Mouse (Mus musculus): ENCODE measurements around the gene Mettl15. TPM values are rescaled to one million over a fixed set of nuclear protein-coding genes. Genes with fewer than 3 reads are reported as not detected.

Gene Mettl15
- polyA plus RNA-seq, 1 experiment, result 2.3 TPM

- H3K27ac ChIP-seq (ENCODE audit: insufficient read depth, low read depth, low read length), result no peak overlapping the region
- peaks cover 8% of the 10 kb centered on the region for H3K4me1 ChIP-seq (ENCODE audit: control insufficient read depth, insufficient read depth, low read length)
- no peak overlapping the region for H3K4me3 ChIP-seq (ENCODE audit: insufficient read depth, low read length)
- TF ChIP-seq POLR2A (IDR thresholded peaks at IDR 0.05; ENCODE audit: borderline replicate concordance, low read depth, low read length) (no peak), CTCF (IDR thresholded peaks at IDR 0.05; ENCODE audit: low read depth, low read length) (no peak)
These were observed 72.5 kb downstream of the Mettl15 start for GRCm38 (mm10) chr2:109208032-109208431.

GRCm38 (mm10) chr2:109182993-109183392, 97.6 kb downstream of the Mettl15 start:
- H3K4me1 ChIP-seq (ENCODE audit: control insufficient read depth, insufficient read depth, low read length), result no peaks in the 10 kb centered on the region
- no peak overlapping the region for H3K4me3 ChIP-seq (ENCODE audit: insufficient read depth, low read length)
- no peak overlapping the region for H3K27ac ChIP-seq (ENCODE audit: insufficient read depth, low read depth, low read length)
- TF ChIP-seq POLR2A (IDR thresholded peaks at IDR 0.05; ENCODE audit: borderline replicate concordance, low read depth, low read length) (no peak), CTCF (IDR thresholded peaks at IDR 0.05; ENCODE audit: low read depth, low read length) (no peak)

- TF ChIP-seq CTCF (IDR thresholded peaks at IDR 0.05; ENCODE audit: low read depth, low read length) (no peak), POLR2A (IDR thresholded peaks at IDR 0.05; ENCODE audit: borderline replicate concordance, low read depth, low read length) (no peak)
- Histone ChIP-seq H3K4me3 (ENCODE audit: insufficient read depth, low read length) (no peak overlapping the region), H3K27ac (ENCODE audit: insufficient read depth, low read depth, low read length) (no peak overlapping the region), H3K4me1 (ENCODE audit: control insufficient read depth, insufficient read depth, low read length) (no peaks in the 10 kb centered on the region)
These were observed 122.0 kb downstream of the Mettl15 start for GRCm38 (mm10) chr2:109158509-109158908.

DNA sequence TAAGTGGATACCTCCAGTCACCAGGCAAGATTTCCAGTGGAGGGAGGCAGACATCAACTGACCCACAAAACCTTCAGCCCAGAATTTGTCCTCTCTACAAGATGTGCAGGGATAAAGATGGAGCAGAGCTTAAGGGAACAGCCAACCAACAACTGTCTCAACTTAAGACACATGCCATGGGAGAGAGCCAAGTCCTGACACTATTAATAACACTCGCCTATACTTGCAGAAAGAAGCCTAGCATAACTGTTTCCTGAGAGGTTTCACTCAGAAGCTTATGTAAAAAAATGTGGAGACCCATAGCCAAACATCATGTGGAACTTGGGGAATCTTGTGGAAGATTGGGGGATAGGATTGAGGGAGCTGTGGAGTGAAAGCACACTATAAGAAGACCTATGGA, 124.4 kb downstream of the Mettl15 start:
- no peak overlapping the region for H3K27ac ChIP-seq (ENCODE audit: insufficient read depth, low read depth, low read length)
- TF ChIP-seq POLR2A (IDR thresholded peaks at IDR 0.05; ENCODE audit: borderline replicate concordance, low read depth, low read length), result no peak
- no peak for TF ChIP-seq CTCF (IDR thresholded peaks at IDR 0.05; ENCODE audit: low read depth, low read length)
- H3K4me1 ChIP-seq (ENCODE audit: control insufficient read depth, insufficient read depth, low read length), result no peaks in the 10 kb centered on the region
- H3K4me3 ChIP-seq (ENCODE audit: insufficient read depth, low read length), result no peak overlapping the region

- TF ChIP-seq POLR2A (IDR thresholded peaks at IDR 0.05; ENCODE audit: borderline replicate concordance, low read depth, low read length) (no peak), CTCF (IDR thresholded peaks at IDR 0.05; ENCODE audit: low read depth, low read length) (no peak)
- Histone ChIP-seq H3K4me1 (ENCODE audit: control insufficient read depth, insufficient read depth, low read length) (no peaks in the 10 kb centered on the region), H3K4me3 (ENCODE audit: insufficient read depth, low read length) (no peak overlapping the region), H3K27ac (ENCODE audit: insufficient read depth, low read depth, low read length) (no peak overlapping the region)
These were observed 127.0 kb downstream of the Mettl15 start for GRCm38 (mm10) chr2:109153402-109154050.

DNA sequence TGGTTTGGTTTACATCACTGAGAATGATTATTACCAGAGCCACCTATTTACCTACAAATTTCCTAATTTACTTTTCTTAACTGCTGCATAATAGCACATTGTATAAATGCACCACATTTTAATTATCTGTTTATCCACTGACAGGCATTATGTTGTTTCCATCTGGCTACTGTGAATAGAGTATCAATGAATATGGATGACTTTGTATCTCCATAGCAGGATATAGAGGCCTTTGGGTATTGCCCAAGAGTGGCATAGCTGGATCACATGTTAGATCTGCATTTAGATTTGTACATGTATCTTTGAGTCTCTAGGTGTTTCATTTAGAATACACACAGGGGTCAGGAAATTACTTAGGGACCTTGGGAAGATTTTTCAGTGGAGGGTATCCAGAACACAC, 133.3 kb downstream of the Mettl15 start:
- no peak overlapping the region for H3K4me3 ChIP-seq (ENCODE audit: insufficient read depth, low read length)
- H3K27ac ChIP-seq (ENCODE audit: insufficient read depth, low read depth, low read length), result no peak overlapping the region
- TF ChIP-seq CTCF (IDR thresholded peaks at IDR 0.05; ENCODE audit: low read depth, low read length) (no peak), POLR2A (IDR thresholded peaks at IDR 0.05; ENCODE audit: borderline replicate concordance, low read depth, low read length) (no peak)
- H3K4me1 ChIP-seq (ENCODE audit: control insufficient read depth, insufficient read depth, low read length), result no peaks in the 10 kb centered on the region

- H3K27ac ChIP-seq (ENCODE audit: insufficient read depth, low read depth, low read length), result no peak overlapping the region
- TF ChIP-seq CTCF (IDR thresholded peaks at IDR 0.05; ENCODE audit: low read depth, low read length), result no peak
- no peak for TF ChIP-seq POLR2A (IDR thresholded peaks at IDR 0.05; ENCODE audit: borderline replicate concordance, low read depth, low read length)
- no peaks in the 10 kb centered on the region for H3K4me1 ChIP-seq (ENCODE audit: control insufficient read depth, insufficient read depth, low read length)
- H3K4me3 ChIP-seq (ENCODE audit: insufficient read depth, low read length), result no peak overlapping the region
These were observed 136.1 kb downstream of the Mettl15 start for GRCm38 (mm10) chr2:109144410-109144809.

- no peaks in the 10 kb centered on the region for H3K4me1 ChIP-seq (ENCODE audit: control insufficient read depth, insufficient read depth, low read length)
- H3K4me3 ChIP-seq (ENCODE audit: insufficient read depth, low read length), result no peak overlapping the region
- no peak overlapping the region for H3K27ac ChIP-seq (ENCODE audit: insufficient read depth, low read depth, low read length)
- TF ChIP-seq CTCF (IDR thresholded peaks at IDR 0.05; ENCODE audit: low read depth, low read length) (no peak), POLR2A (IDR thresholded peaks at IDR 0.05; ENCODE audit: borderline replicate concordance, low read depth, low read length) (no peak)
These were observed 140.2 kb downstream of the Mettl15 start for GRCm38 (mm10) chr2:109140330-109140729.

GRCm38 (mm10) chr2:109137276-109137675, 143.3 kb downstream of the Mettl15 start:
- Histone ChIP-seq H3K27ac (ENCODE audit: insufficient read depth, low read depth, low read length) (no peak overlapping the region), H3K4me1 (ENCODE audit: control insufficient read depth, insufficient read depth, low read length) (no peaks in the 10 kb centered on the region), H3K4me3 (ENCODE audit: insufficient read depth, low read length) (no peak overlapping the region)
- TF ChIP-seq POLR2A (IDR thresholded peaks at IDR 0.05; ENCODE audit: borderline replicate concordance, low read depth, low read length), result no peak
- TF ChIP-seq CTCF (IDR thresholded peaks at IDR 0.05; ENCODE audit: low read depth, low read length), result no peak

DNA sequence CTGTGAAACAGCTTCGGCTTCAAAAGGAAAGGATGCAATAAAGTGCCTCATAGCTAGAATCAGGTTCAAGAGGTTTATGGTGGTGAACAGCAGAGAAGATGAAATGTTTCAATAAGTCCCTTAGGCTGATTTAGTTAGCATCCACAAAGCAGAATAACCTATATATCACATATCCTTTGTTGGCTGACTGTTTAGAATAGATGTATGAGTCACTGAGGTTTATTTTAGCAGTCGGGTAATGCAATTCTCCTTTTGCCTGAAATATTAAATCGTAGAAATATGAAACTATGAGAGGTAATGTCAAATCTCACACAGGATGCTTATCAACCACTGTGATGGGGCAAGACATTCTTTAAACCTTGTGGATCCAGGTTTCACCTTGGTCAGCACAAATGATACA, 149.8 kb downstream of the Mettl15 start:
- Histone ChIP-seq H3K4me3 (ENCODE audit: insufficient read depth, low read length) (no peak overlapping the region), H3K27ac (ENCODE audit: insufficient read depth, low read depth, low read length) (no peak overlapping the region), H3K4me1 (ENCODE audit: control insufficient read depth, insufficient read depth, low read length) (no peaks in the 10 kb centered on the region)
- no peak for TF ChIP-seq CTCF (IDR thresholded peaks at IDR 0.05; ENCODE audit: low read depth, low read length)
- no peak for TF ChIP-seq POLR2A (IDR thresholded peaks at IDR 0.05; ENCODE audit: borderline replicate concordance, low read depth, low read length)

Measured in bone marrow macrophage, adult 2 months (primary cell).